Mouse (Mus musculus): Measurements from ENCODE around the gene Ten1.

GRCm38 (mm10) chr11:116201151-116201550, 2.5 kb downstream of the Ten1 start:
- TF ChIP-seq POLR2A (IDR thresholded peaks at IDR 0.05; ENCODE audit: insufficient read depth, low read depth, low read length), result no peak
- TF ChIP-seq CTCF (IDR thresholded peaks at IDR 0.05; ENCODE audit: insufficient read depth, low read depth, low read length), result no peak

Measured in olfactory bulb, adult 2 months (tissue).